Mouse (Mus musculus) embryonic facial prominence, embryonic 11.5 days (tissue): ENCODE measurements around the gene Farp1. TPM values are rescaled to one million over a fixed set of nuclear protein-coding genes. Genes with fewer than 3 reads are reported as not detected.
"Not testable (repeated sequence)": the region's sequence is repeated elsewhere in the genome, so short reads cannot be mapped to it uniquely, and the experiment has no call there.

Experiments
- ATAC-seq: fragments of 200-750 bp; cut with Nextera tagmentation; replicated peaks from 2 replicates; pipeline ENCODE4 v1.8.0; 2017; ENCODE audit warnings: low read depth; ENCODE audit not compliant: insufficient number of reproducible peaks, low FRiP score, low TSS enrichment
- DNase-seq: peaks from one replicate; pipeline ENCODE4 v3.0.0-alpha.2; 2015; ENCODE audit warnings: low spot score
- H3K27ac ChIP-seq: fragments of 300-500 bp; sonication (generic); replicated peaks from 2 replicates; pipeline ENCODE4 v1.5.1; 2014; ENCODE audit warnings: mild to moderate bottlenecking, low read depth, low read length, control low read depth
- H3K27me3 ChIP-seq: fragments of 300-500 bp; sonication (generic); 2 replicates; pipeline ENCODE4 v1.6.1; 2014; ENCODE audit warnings: mild to moderate bottlenecking, low read length, moderate library complexity, mixed read lengths; ENCODE audit not compliant: control insufficient read depth, insufficient read depth
- H3K36me3 ChIP-seq: fragments of 300-500 bp; sonication (generic); replicated peaks from 2 replicates; pipeline ENCODE4 v1.6.1; 2014; ENCODE audit warnings: low read depth, mild to moderate bottlenecking, low read length, moderate library complexity, mixed read lengths; ENCODE audit not compliant: control insufficient read depth, insufficient read depth
- H3K4me1 ChIP-seq: fragments of 300-500 bp; sonication (generic); 2 replicates; pipeline ENCODE4 v1.6.1; 2014; ENCODE audit warnings: low read length, mixed read lengths; ENCODE audit not compliant: control insufficient read depth, insufficient read depth
- H3K4me2 ChIP-seq: fragments of 300-500 bp; sonication (generic); 2 replicates; pipeline ENCODE4 v1.6.1; 2014; ENCODE audit warnings: low read depth, mild to moderate bottlenecking, control low read depth, low read length, moderate library complexity
- H3K4me3 ChIP-seq: fragments of 300-500 bp; sonication (generic); 2 replicates; pipeline ENCODE4 v1.5.1; 2014; ENCODE audit warnings: low read depth, low read length, control low read depth
- H3K9ac ChIP-seq: fragments of 300-500 bp; sonication (generic); replicated peaks from 2 replicates; pipeline ENCODE4 v1.6.1; 2014; ENCODE audit warnings: mild to moderate bottlenecking, control low read depth, low read length
- H3K9me3 ChIP-seq: fragments of 300-500 bp; sonication (generic); replicated peaks from 2 replicates; pipeline ENCODE4 v1.6.1; 2016; ENCODE audit warnings: mild to moderate bottlenecking, low read length, inconsistent platforms, mixed read lengths; ENCODE audit not compliant: control insufficient read depth
- WGBS: fragments of 180-500 bp; shearing (Covaris S2); extraction: QIAGEN DNeasy Blood & Tissue Kit; methylation state at CpG from one replicate; pipeline ENCODE4 v1.1.7; 2014; 5-methylcytosine and 5-hydroxymethylcytosine counted together
- polyA plus RNA-seq: library from polyadenylated mRNA; unstranded; fragments of >200 nt; fragmentation: Nextera tagmentation; extraction: Ambion mirVana; gene quantifications from 2 replicates; pipeline ENCODE4 v1.2.1, GENCODE M21; 2014

Farp1 gene
- polyA plus RNA-seq, 1 experiment from 2014 or later = 42.8 TPM

GRCm38 (mm10) chr14:121046313-121046961, 11.4 kb downstream of the Farp1 start:
- DNase-seq (no peak), ATAC-seq (no peak)
- H3K9me3 ChIP-seq = no peaks in the 10 kb centered on the region
- H3K9ac ChIP-seq = no peak overlapping the region
- no peaks in the 10 kb centered on the region for H3K27me3 ChIP-seq
- no peak overlapping the region for H3K4me3 ChIP-seq
- no peaks in the 10 kb centered on the region for H3K4me1 ChIP-seq
- 87% methylated on average over 9 of the region's 9 CpGs for WGBS
- no peak overlapping the region for H3K4me2 ChIP-seq
- 0 out of 2 replicates have a peak overlapping the region, but pooled peaks have one; percentile 4 for H3K27ac ChIP-seq
- no peaks in the 10 kb centered on the region; the same call in 1 of the 2 replicates for H3K36me3 ChIP-seq

GRCm38 (mm10) chr14:121047780-121048179, 12.8 kb downstream of the Farp1 start:
- no peaks in the 10 kb centered on the region; the same call in 1 of the 2 replicates for H3K36me3 ChIP-seq
- peaks cover 4% of the 10 kb centered on the region for H3K4me1 ChIP-seq
- H3K27ac ChIP-seq = no peak overlapping the region
- H3K27me3 ChIP-seq = no peaks in the 10 kb centered on the region
- no peak overlapping the region for H3K4me3 ChIP-seq
- DNase-seq = no peak
- H3K9me3 ChIP-seq = no peaks in the 10 kb centered on the region
- no peak overlapping the region for H3K9ac ChIP-seq
- WGBS = 82% methylated on average over 6 of the region's 6 CpGs
- ATAC-seq = no peak
- H3K4me2 ChIP-seq = no peak overlapping the region

DNA sequence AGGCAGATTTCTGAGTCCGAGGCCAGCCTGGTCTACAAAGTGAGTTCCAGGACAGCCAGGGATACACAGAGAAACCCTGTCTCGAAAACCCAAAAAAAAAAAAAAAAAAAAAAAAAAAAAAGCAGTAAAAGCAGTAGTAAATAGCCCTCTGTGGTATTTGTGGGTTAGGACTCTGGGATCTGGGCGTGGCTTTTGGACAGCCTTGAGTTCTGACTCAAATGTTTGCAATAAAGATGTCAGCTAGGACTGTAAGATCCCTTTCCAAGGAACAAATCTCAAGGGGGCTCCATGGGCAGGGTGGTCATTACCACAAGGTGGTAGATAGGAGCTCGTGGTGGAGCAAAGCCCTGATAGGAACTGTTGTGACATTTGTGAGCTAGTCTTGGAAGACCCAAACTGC, 16.0 kb downstream of the Farp1 start:
- H3K9ac ChIP-seq, H3K4me3 ChIP-seq, H3K36me3 ChIP-seq, H3K4me2 ChIP-seq, ATAC-seq, H3K27me3 ChIP-seq, DNase-seq, H3K9me3 ChIP-seq, H3K27ac ChIP-seq: not testable (repeated sequence)
- peaks cover 10% of the 10 kb centered on the region for H3K4me1 ChIP-seq
- 92% methylated on average over 3 of the region's 4 CpGs for WGBS

DNA sequence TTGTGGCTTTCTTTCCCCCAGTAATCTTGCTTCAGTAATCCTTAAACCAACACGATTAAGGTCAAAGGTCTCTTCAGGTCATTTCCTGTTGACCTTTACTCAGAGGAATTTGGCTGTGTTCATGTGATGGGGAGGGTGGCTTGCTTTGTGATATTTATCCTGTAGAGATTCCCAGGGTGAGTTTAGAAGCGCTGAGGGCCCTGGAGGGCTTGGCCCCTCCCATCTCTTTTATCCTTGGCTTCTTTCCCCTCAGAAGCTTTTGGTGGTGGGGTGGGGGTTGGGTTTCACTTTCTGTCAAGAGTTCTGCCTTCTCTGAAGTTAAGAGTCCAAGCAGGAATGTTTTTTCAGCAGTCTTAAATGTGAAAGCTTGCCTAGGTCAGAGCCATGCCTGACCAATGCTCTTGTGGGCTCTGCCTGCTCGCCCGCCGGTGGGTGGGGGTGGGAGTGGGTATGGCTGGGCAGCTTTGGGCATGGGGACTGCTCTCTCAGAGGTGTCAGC, 18.1 kb downstream of the Farp1 start:
- WGBS = under 1% methylated on average over 5 of the region's 5 CpGs
- H3K4me3 ChIP-seq = no peak overlapping the region
- H3K27ac ChIP-seq = 0 out of 2 replicates have a peak overlapping the region, but pooled peaks have one; percentile 38
- H3K4me1 ChIP-seq = peaks cover 13% of the 10 kb centered on the region
- DNase-seq (peak; percentile 80), ATAC-seq (0 out of 2 replicates have a peak, but pooled peaks have one; percentile 35)
- H3K9me3 ChIP-seq = no peaks in the 10 kb centered on the region
- H3K4me2 ChIP-seq = peak overlapping the region; percentile 6; the same call in 1 of the 2 replicates
- no peaks in the 10 kb centered on the region for H3K27me3 ChIP-seq
- no peaks in the 10 kb centered on the region for H3K36me3 ChIP-seq
- H3K9ac ChIP-seq = no peak overlapping the region

- Histone ChIP-seq H3K27ac (no peak overlapping the region), H3K36me3 (no peaks in the 10 kb centered on the region), H3K4me1 (peaks cover 19% of the 10 kb centered on the region), H3K9me3 (no peaks in the 10 kb centered on the region), H3K9ac (no peak overlapping the region), H3K27me3 (no peaks in the 10 kb centered on the region), H3K4me2 (no peak overlapping the region), H3K4me3 (no peak overlapping the region)
- DNase-seq = peak; percentile 43
- WGBS = 48% methylated on average over 5 of the region's 5 CpGs
- ATAC-seq = no peak
Observed at GRCm38 (mm10) chr14:121054062-121054461, 19.1 kb downstream of the Farp1 start.

DNA sequence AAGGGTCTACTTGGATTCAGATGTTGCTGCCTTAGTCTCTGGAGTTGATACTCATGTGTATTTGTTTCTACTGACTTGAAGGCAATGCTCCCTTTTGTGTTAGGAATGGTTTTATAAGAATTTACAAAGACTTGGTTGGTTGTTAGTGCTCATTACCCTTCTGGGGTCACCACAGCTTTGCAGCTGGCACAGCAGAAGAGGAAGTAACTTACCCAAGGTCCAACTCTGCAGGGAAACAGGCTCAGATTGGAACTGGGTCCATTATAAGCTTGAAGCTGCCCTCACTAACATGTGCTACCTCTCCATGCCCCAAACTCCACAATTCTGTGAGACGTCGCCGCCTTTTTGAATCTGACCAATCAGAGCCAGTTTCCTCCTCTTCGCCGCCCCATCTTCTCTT, 22.8 kb downstream of the Farp1 start:
- Histone ChIP-seq H3K27me3 (no peaks in the 10 kb centered on the region), H3K4me3 (no peak overlapping the region), H3K9ac (no peak overlapping the region), H3K4me1 (peaks cover 20% of the 10 kb centered on the region), H3K9me3 (no peaks in the 10 kb centered on the region), H3K36me3 (no peaks in the 10 kb centered on the region), H3K27ac (no peak overlapping the region), H3K4me2 (no peak overlapping the region)
- ATAC-seq = no peak
- no peak for DNase-seq
- WGBS = 96% methylated on average over 5 of the region's 5 CpGs

DNA sequence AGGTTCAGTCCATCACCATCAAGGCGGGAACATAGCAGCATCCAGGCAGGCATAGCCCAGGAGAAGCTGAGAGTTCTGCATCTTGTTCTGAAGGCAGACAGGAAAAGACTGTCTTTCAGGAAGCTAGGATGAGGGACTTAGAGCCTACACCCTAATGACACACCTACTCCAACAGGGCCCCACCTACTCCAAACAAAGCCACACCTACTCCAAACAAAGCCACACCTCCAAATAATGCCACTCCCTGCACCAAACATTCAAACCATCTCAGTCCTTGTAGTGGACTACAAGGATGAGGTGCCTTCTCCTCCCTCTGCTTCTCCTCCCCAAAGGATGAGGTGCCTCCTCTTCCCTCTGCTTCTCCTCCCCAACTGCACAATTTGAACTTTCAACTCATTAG, 23.5 kb downstream of the Farp1 start:
- Histone ChIP-seq H3K27me3 (no peaks in the 10 kb centered on the region), H3K4me2 (no peak overlapping the region), H3K4me3 (no peak overlapping the region), H3K9ac (no peak overlapping the region), H3K27ac (no peak overlapping the region), H3K36me3 (no peaks in the 10 kb centered on the region), H3K9me3 (no peaks in the 10 kb centered on the region), H3K4me1 (peaks cover 18% of the 10 kb centered on the region)
- 100% methylated on average over 1 of the region's 1 CpGs for WGBS
- ATAC-seq = no peak
- DNase-seq = no peak

- Histone ChIP-seq H3K27ac (0 out of 2 replicates have a peak overlapping the region, but pooled peaks have one; percentile 17), H3K4me1 (peaks cover 14% of the 10 kb centered on the region), H3K36me3 (no peaks in the 10 kb centered on the region), H3K9ac (no peak overlapping the region), H3K4me2 (no peak overlapping the region), H3K27me3 (no peaks in the 10 kb centered on the region), H3K4me3 (no peak overlapping the region), H3K9me3 (no peaks in the 10 kb centered on the region)
- ATAC-seq (no peak; the same call in 1 of the 2 replicates), DNase-seq (peak; percentile 31)
- 28% methylated on average over 10 of the region's 10 CpGs for WGBS
Observed at GRCm38 (mm10) chr14:121059266-121059665, 24.3 kb downstream of the Farp1 start.
